Mouse (Mus musculus) neural tube, embryonic 15.5 days (tissue): ENCODE measurements around the gene 2900026A02Rik. TPM values are rescaled to one million over a fixed set of nuclear protein-coding genes. Genes with fewer than 3 reads are reported as not detected.

Source experiments
- ATAC-seq: fragments of 200-750 bp; cut with Nextera tagmentation; 2 replicates; pipeline ENCODE4 v1.8.0; 2017; ENCODE audit warnings: mild to moderate bottlenecking, moderate TSS enrichment, moderate library complexity; ENCODE audit not compliant: low FRiP score
- H3K27ac ChIP-seq: fragments of 300-500 bp; sonication (generic); replicated peaks from 2 replicates; pipeline ENCODE4 v1.5.1; 2015; ENCODE audit warnings: mild to moderate bottlenecking, inconsistent platforms
- H3K27me3 ChIP-seq: fragments of 300-500 bp; sonication (generic); replicated peaks from 2 replicates; pipeline ENCODE4 v1.6.1; 2015; ENCODE audit warnings: inconsistent platforms
- H3K36me3 ChIP-seq: fragments of 300-500 bp; sonication (generic); 2 replicates; pipeline ENCODE4 v1.6.1; 2015; ENCODE audit warnings: inconsistent platforms
- H3K4me1 ChIP-seq: fragments of 300-500 bp; sonication (generic); 2 replicates; pipeline ENCODE4 v1.6.1; 2015; ENCODE audit warnings: inconsistent platforms
- H3K4me2 ChIP-seq: fragments of 300-500 bp; sonication (generic); 2 replicates; pipeline ENCODE4 v1.6.1; 2015; ENCODE audit warnings: inconsistent platforms, mild to moderate bottlenecking, moderate library complexity
- H3K4me3 ChIP-seq: fragments of 300-500 bp; sonication (generic); replicated peaks from 2 replicates; pipeline ENCODE4 v1.5.1; 2015; ENCODE audit warnings: mild to moderate bottlenecking, inconsistent platforms
- H3K9ac ChIP-seq: fragments of 300-500 bp; sonication (generic); replicated peaks from 2 replicates; pipeline ENCODE4 v1.6.1; 2015; ENCODE audit warnings: mild to moderate bottlenecking, inconsistent platforms
- H3K9me3 ChIP-seq: fragments of 300-500 bp; sonication (generic); replicated peaks from 2 replicates; pipeline ENCODE4 v1.6.1; 2016; ENCODE audit warnings: inconsistent platforms
- WGBS: fragments of 180-500 bp; shearing (Covaris S2); methylation state at CpG from one replicate; pipeline ENCODE4 v1.1.7; 2015; ENCODE audit warnings: mixed read lengths; 5-methylcytosine and 5-hydroxymethylcytosine counted together
- polyA plus RNA-seq: library from polyadenylated mRNA; unstranded; fragments of >200 nt; fragmentation: Nextera tagmentation; extraction: Ambion mirVana; gene quantifications from 2 replicates; pipeline ENCODE4 v1.2.1, GENCODE M21; 2015

2900026A02Rik gene
- polyA plus RNA-seq, 1 experiment from 2014 or later = 3.0 TPM

- no peak for ATAC-seq
- H3K4me1 ChIP-seq = peaks cover 54% of the 10 kb centered on the region
- H3K36me3 ChIP-seq = no peaks in the 10 kb centered on the region
- 97% methylated on average over 5 of the region's 5 CpGs for WGBS
- H3K9ac ChIP-seq = no peak overlapping the region
- H3K4me3 ChIP-seq = no peak overlapping the region
- H3K27ac ChIP-seq = no peak overlapping the region
- H3K27me3 ChIP-seq = peaks cover 13% of the 10 kb centered on the region; the same call in 1 of the 2 replicates
- no peak overlapping the region for H3K4me2 ChIP-seq
- H3K9me3 ChIP-seq = no peaks in the 10 kb centered on the region
Observed at GRCm38 (mm10) chr5:113140872-113141271, 80.2 kb downstream of the 2900026A02Rik start.

DNA sequence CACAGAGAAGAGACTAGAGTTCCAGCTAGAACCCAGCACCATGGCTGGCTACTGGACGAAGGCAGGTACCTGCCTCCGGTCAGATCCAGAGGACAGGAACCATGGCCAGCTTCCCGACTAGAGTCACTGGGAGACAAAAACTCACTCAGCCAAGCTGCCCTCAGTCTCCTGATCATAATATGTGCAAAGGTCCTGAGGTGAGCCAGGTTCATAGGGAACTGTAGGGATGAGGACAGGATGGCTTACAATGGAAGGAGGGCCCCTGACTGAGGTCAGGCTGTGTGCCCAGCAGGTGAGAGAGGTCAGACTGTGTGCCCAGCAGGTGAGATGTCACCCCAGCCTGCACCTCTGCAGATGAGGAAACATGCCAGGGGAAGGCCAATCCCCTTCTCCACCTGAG, 81.0 kb downstream of the 2900026A02Rik start:
- no peaks in the 10 kb centered on the region for H3K9me3 ChIP-seq
- no peak overlapping the region for H3K27ac ChIP-seq
- no peak overlapping the region for H3K9ac ChIP-seq
- no peak overlapping the region for H3K4me3 ChIP-seq
- H3K27me3 ChIP-seq = peaks cover 15% of the 10 kb centered on the region; the same call in 1 of the 2 replicates
- H3K4me2 ChIP-seq = no peak overlapping the region
- WGBS = 97% methylated on average over 3 of the region's 3 CpGs
- no peaks in the 10 kb centered on the region for H3K36me3 ChIP-seq
- ATAC-seq = no peak
- H3K4me1 ChIP-seq = peaks cover 49% of the 10 kb centered on the region

GRCm38 (mm10) chr5:113139064-113139726, 81.8 kb downstream of the 2900026A02Rik start:
- Histone ChIP-seq H3K36me3 (no peaks in the 10 kb centered on the region), H3K4me3 (peak overlapping the region; percentile 52), H3K27me3 (peaks cover 15% of the 10 kb centered on the region; the same call in 1 of the 2 replicates), H3K4me2 (peak overlapping the region; percentile 94), H3K4me1 (peaks cover 44% of the 10 kb centered on the region), H3K9ac (peak overlapping the region; percentile 74), H3K9me3 (no peaks in the 10 kb centered on the region), H3K27ac (peak overlapping the region; percentile 67)
- 61% methylated on average over 7 of the region's 7 CpGs for WGBS
- ATAC-seq = peak; percentile 16; the same call in 1 of the 2 replicates

DNA sequence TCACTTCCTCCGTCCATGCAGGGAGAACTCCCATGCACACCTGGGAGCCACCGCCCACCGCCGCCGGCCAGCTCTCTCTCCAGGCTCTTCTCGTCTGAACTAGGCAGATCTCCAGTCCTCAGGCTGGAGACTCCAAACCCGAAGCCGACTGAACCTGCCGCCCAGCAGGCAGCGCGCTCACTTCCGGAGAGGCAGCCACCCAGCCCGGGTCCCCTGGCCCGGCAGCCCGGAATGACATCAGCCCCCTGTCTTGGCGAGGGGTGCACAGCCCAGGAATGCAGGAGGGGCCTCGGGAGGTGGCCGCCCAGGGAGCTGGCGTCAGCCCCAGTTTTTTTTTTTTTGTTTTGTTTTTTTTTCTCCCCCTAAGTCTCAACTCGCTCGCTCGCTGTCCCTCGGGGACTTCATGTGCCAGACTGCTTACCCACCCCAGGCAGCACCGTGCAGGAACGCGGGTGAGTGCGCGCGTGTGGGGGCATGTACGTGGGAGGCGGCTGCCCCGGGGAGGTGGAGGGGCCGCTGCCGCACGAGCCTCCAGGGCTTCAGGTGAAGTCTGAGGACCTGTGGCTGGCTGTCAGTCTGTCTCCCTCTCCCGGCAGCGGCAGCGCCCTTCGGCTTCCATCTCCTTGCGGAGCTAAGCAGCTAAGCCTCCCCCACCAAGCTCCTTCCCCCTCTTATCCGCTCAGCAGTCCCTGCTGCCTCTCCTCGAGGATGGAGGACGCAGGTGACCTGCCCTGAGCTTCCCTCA, 82.5 kb downstream of the 2900026A02Rik start:
- WGBS = under 1% methylated on average over 42 of the region's 43 CpGs
- H3K4me2 ChIP-seq = peak overlapping the region; percentile 94
- H3K9ac ChIP-seq = peak overlapping the region; percentile 74
- no peaks in the 10 kb centered on the region for H3K9me3 ChIP-seq
- peaks cover 44% of the 10 kb centered on the region for H3K4me1 ChIP-seq
- peaks cover 15% of the 10 kb centered on the region; the same call in 1 of the 2 replicates for H3K27me3 ChIP-seq
- H3K36me3 ChIP-seq = no peaks in the 10 kb centered on the region
- peak overlapping the region; percentile 52 for H3K4me3 ChIP-seq
- H3K27ac ChIP-seq = peak overlapping the region; percentile 67
- peak; percentile 45; the same call in 1 of the 2 replicates for ATAC-seq

- Histone ChIP-seq H3K9ac (peak overlapping the region; percentile 74), H3K9me3 (no peaks in the 10 kb centered on the region), H3K27ac (peak overlapping the region; percentile 67), H3K4me3 (peak overlapping the region; percentile 52), H3K36me3 (no peaks in the 10 kb centered on the region), H3K4me2 (peak overlapping the region; percentile 94), H3K4me1 (peaks cover 49% of the 10 kb centered on the region), H3K27me3 (peaks cover 15% of the 10 kb centered on the region; the same call in 1 of the 2 replicates)
- 14% methylated on average over 36 of the region's 36 CpGs for WGBS
- ATAC-seq = no peak
Observed at GRCm38 (mm10) chr5:113137691-113138318, 83.2 kb downstream of the 2900026A02Rik start.

DNA sequence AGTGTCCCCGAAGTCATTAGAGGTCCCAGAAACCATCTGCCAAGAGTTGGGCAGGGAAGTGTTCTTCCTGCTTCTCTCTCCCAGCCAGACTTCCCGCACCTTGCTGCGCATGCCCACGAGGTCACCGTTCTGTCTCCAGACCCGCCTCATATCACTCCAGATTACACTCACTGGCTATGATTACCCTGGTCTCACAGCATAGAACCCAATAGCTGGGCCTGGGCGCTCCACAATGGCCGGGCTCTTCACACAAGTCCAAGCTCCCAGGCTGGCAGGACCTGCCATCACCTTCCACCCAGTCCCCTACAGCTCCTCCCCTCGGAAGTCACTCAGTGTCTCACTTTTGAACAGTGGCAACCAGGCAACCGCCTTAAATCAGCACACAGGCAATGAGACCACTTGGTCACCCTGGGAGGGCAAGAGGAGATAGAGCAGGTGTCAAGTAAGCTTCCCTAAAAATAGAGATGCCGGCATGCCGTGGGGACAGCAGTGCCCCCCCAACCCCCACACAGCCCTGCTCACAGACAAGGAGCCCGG, 84.0 kb downstream of the 2900026A02Rik start:
- ATAC-seq = no peak
- Histone ChIP-seq H3K27me3 (peaks cover 15% of the 10 kb centered on the region; the same call in 1 of the 2 replicates), H3K9me3 (no peaks in the 10 kb centered on the region), H3K36me3 (no peaks in the 10 kb centered on the region), H3K4me3 (peak overlapping the region; percentile 52), H3K9ac (0 out of 2 replicates have a peak overlapping the region, but pooled peaks have one; percentile 74), H3K4me2 (peak overlapping the region; percentile 94), H3K27ac (peak overlapping the region; percentile 67; the same call in 1 of the 2 replicates), H3K4me1 (peaks cover 45% of the 10 kb centered on the region)
- WGBS = 72% methylated on average over 13 of the region's 13 CpGs

DNA sequence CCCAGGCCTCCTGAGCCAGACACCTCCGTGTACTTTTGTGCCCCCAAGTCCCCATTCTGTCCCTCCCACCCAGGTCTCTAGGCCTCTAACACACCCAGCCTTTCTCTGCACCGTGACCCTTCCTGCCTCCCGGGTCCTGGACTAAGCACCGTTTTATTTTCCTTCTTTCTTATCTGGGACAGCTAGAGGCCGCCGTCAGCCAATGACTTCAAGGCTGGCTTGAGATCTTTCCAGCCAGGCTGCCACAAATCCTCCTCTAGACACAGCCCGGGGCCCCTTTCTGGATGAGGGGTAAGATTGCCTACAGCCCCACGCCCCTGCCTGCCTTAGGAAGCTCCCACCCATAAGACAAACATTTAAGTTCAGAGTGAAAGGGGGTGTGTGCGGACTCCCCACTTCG, 85.5 kb downstream of the 2900026A02Rik start:
- 28% methylated on average over 10 of the region's 10 CpGs for WGBS
- Histone ChIP-seq H3K4me3 (no peak overlapping the region), H3K36me3 (no peaks in the 10 kb centered on the region), H3K9me3 (no peaks in the 10 kb centered on the region), H3K9ac (no peak overlapping the region), H3K4me1 (peaks cover 43% of the 10 kb centered on the region), H3K27me3 (peaks cover 15% of the 10 kb centered on the region; the same call in 1 of the 2 replicates), H3K27ac (no peak overlapping the region), H3K4me2 (peak overlapping the region; percentile 94)
- no peak for ATAC-seq

DNA sequence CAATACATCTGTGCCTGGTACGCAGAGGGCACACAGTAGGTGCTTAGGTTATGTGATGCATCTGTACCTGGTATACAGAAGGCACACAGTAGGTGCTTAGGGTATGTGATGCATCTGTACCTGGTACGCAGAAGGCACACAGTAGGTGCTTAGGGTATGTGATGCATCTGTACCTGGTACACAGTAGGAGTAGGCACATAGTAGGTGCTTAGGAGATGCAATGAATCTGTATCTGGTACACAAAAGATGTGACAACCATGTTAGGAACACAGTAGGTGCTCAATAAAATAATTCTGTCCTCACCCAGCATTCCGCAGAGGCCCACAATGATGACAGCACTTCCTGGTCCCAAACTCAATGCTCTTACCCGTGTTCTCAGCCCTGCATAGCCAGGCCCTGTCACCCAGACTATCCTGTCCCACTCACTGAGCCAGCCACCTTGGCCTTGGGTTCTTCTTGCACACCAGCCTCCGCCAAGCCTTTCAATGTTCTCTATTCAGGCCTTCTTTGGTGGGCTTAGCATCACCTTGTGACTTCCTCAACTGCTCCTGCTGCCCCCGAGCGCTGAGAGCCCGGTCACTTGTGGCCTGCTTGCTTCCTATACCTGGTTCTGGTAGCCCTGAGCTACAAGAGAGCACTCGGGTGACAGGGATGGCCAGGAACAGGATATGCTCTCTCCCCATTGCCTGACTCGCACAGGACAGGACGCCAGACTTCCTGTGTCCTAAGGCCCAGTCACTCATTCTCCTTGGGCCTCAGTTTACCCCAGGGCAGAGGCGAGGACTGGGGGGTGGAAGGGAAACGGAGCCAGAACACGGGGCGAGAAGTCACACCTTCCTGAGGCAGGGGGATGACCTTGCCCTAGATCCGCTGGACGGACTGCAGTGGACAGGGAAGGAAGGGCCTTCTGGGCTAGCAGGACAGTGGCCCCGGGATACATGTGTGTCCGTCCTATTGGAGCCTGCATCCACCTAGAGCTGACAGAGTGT, 87.0 kb downstream of the 2900026A02Rik start:
- WGBS = 94% methylated on average over 19 of the region's 19 CpGs
- H3K9ac ChIP-seq = no peak overlapping the region
- ATAC-seq = no peak
- H3K36me3 ChIP-seq = no peaks in the 10 kb centered on the region
- peak overlapping the region; percentile 66; the same call in 1 of the 2 replicates for H3K27ac ChIP-seq
- H3K4me2 ChIP-seq = no peak overlapping the region
- no peak overlapping the region for H3K4me3 ChIP-seq
- peaks cover 10% of the 10 kb centered on the region; the same call in 1 of the 2 replicates for H3K27me3 ChIP-seq
- H3K9me3 ChIP-seq = no peaks in the 10 kb centered on the region
- H3K4me1 ChIP-seq = peaks cover 37% of the 10 kb centered on the region

- Histone ChIP-seq H3K4me3 (no peak overlapping the region), H3K27ac (peak overlapping the region; percentile 66), H3K27me3 (peaks cover 10% of the 10 kb centered on the region; the same call in 1 of the 2 replicates), H3K4me2 (no peak overlapping the region), H3K4me1 (peaks cover 28% of the 10 kb centered on the region), H3K36me3 (no peaks in the 10 kb centered on the region), H3K9me3 (no peaks in the 10 kb centered on the region), H3K9ac (no peak overlapping the region)
- ATAC-seq = no peak
- WGBS = 12% methylated on average over 9 of the region's 9 CpGs
Observed at GRCm38 (mm10) chr5:113133080-113133491, 88.0 kb downstream of the 2900026A02Rik start.

- Histone ChIP-seq H3K9me3 (no peaks in the 10 kb centered on the region), H3K36me3 (no peaks in the 10 kb centered on the region), H3K4me1 (peaks cover 23% of the 10 kb centered on the region), H3K9ac (no peak overlapping the region), H3K27ac (peak overlapping the region; percentile 66), H3K4me3 (no peak overlapping the region), H3K4me2 (no peak overlapping the region), H3K27me3 (peaks cover 10% of the 10 kb centered on the region; the same call in 1 of the 2 replicates)
- ATAC-seq = no peak
- 41% methylated on average over 13 of the region's 13 CpGs for WGBS
Observed at GRCm38 (mm10) chr5:113132635-113133041, 88.4 kb downstream of the 2900026A02Rik start.
